Mouse (Mus musculus) frontal cortex, postnatal 10 days (tissue): ENCODE measurements around the gene Sptssb.

Experiments used
- DNase-seq, 2 experiments: peaks; one replicate each; pipeline ENCODE4 v3.0.0; 2022; ENCODE audit warnings: low spot score in 2 of 2, mixed read lengths in 1 of 2

The Sptssb gene

GRCm38 (mm10) chr3:69859858-69860588 lies at the start of gene Sptssb:
Sptssb (minus strand) TSS chr3:69859940.
- DNase-seq = peak in 1 of 2 experiments; percentile 34

DNA sequence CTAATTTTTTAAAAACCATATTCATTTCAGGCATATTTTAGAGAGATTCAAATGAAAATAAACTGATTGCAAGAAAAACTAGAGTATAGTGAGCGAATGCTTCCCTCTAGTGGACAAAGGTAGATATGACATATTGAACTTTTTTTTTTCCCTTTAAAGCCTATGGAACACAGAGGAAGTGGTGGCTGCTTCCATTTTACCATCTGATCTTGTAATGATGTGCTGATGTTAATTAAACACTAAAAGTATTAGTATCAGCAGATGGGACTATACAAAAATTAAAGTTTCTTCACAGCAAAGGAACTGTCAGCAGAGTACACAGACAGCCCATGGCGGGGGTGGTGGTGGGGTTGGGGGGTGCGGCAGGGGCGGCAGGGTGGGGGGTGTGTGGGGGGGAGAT lies 48.3 kb upstream of the Sptssb start:
- no peak for DNase-seq

DNA sequence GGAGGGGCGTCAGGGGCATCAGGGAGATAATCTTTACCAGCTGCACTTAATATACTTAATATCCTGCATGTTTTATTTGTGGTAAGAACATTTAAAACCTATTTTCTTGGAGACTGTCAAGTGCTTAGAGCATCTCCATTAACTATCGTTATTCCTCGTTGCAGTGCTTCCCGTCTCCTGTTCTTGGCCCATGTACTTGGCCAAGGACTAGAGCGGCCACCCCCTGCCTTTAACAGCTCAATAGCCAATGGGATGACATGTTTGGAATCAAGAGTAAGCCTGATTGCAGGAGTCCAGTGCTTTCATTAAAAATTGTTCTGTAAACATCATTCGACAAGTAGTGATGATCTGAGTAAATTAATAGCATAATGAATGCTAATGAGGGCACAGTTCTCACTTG lies 47.8 kb upstream of the Sptssb start:
- DNase-seq = no peak

DNA sequence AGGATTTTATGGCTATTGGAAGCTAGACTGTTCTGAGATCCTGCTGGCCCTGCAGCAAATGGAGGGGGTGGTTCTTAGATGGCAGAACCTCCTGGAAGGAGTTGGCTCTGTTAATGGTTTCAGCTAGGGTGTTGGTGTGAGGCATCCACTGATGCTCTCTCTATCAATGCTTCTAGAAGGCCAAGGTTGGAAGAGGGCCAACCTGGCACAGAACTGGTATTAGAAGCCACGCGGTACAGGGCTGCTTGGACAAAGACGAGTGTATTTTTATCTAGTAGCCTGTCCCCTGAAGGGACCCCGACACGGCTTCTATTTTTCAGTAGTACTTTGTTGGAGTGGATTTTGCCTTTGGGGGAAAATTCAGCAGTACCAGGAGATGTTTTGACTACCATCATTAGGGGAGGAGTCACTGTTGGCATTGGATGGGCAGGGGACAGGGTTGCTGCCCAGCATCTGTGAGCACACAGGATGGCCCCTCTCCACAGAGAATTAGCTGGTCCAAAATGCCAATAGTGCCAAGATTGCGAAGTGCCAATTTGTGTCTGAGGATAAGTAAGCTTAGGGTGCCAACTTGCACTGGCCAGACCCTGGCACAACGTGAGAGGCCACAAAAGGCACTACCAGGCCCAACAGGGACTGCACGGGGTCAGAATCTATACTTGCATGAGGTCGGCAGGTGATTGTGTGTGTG lies 43.2 kb upstream of the Sptssb start:
- no peak for DNase-seq

DNA sequence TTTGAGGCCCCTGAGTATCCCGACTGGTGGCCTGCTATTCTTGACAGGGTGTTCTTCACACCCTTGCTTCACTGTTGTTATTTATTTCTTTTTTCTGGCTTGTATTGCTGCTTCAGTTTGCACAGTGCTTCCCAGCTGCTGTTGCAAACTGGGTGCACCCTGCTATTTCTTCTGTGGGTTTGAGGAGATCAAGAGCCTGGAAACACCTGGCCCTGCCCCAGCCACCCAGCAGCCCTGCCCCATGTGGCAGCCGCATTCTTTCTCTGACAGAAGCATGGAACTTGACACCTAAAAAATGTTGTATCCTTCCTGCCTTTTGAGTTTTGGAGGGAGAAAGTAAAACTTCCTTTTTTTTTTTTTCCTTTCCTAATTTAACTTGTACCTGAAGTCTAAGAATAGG lies 42.6 kb upstream of the Sptssb start:
- DNase-seq = no peak

DNA sequence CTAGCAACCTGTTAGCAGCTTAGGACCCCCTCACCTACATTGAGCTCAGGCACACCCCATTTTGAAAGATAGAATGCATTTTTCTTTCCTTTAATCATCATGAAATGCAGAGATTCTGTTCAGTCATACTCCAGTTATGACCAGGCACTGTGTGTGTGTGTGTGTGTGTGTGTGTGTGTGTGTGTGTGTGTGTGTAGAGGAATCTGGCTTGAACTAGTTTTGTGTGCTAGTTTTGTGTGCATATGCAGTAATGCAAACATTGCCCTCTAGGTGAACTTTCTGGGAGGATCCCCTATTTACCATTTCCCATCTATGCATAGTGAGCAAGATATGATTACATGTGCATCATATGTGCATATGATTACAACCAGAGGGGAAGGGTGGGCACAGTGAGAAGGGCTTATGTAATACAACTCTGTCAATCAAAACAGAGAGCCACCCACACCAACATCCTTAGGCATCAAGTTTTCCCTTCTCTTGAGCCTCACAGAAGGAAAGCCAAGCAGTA lies 42.2 kb upstream of the Sptssb start:
- DNase-seq = no peak

GRCm38 (mm10) chr3:69900335-69900734 lies 40.6 kb upstream of the Sptssb start:
- DNase-seq = no peak

GRCm38 (mm10) chr3:69897917-69898594 lies 38.3 kb upstream of the Sptssb start:
- DNase-seq = no peak

DNA sequence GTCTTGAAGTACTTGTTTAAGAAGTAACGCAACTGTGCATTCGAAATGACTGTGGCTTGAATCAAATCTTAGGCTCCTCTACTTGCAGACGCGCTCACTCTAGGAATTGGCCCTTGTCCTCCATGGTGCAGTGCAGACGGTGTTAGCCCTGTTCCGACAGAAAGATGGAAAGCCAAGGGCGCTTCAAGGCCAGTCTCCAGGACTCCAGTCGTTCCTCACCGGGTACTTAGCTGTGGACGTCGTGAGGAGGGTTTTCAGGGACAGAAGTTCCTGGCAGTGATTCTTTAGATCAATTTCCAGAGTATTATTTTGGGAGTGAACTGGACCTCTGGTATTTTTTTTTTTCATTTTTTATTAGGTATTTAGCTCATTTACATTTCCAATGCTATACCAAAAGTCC lies 35.8 kb upstream of the Sptssb start:
- no peak for DNase-seq

GRCm38 (mm10) chr3:69892187-69893094 lies 32.7 kb upstream of the Sptssb start:
- DNase-seq = no peak

GRCm38 (mm10) chr3:69885866-69886265 lies 26.1 kb upstream of the Sptssb start:
- no peak for DNase-seq

- DNase-seq = no peak
Measured at GRCm38 (mm10) chr3:69883710-69884109, 24.0 kb upstream of the Sptssb start.

DNA sequence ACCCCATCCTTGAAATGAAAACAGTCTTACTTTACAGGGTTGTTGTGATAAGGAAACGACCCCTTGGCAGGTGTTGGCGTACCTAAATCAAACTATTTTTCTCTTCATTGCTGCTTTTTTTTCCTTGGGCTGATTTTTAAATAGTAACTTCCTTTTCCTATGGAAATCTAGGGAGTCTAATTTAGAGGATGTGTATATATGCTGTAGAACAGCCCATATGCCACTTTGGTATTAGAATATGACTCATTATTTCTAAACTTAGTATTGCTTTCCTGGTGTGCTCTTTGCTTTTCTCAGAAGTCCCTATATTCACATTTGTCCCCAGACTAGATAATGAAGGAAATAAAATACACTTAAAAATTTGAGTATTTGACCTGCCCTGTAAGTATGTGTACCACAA lies 17.8 kb upstream of the Sptssb start:
- DNase-seq = no peak

- DNase-seq = no peak
Measured at GRCm38 (mm10) chr3:69874721-69875120, 15.0 kb upstream of the Sptssb start.

DNA sequence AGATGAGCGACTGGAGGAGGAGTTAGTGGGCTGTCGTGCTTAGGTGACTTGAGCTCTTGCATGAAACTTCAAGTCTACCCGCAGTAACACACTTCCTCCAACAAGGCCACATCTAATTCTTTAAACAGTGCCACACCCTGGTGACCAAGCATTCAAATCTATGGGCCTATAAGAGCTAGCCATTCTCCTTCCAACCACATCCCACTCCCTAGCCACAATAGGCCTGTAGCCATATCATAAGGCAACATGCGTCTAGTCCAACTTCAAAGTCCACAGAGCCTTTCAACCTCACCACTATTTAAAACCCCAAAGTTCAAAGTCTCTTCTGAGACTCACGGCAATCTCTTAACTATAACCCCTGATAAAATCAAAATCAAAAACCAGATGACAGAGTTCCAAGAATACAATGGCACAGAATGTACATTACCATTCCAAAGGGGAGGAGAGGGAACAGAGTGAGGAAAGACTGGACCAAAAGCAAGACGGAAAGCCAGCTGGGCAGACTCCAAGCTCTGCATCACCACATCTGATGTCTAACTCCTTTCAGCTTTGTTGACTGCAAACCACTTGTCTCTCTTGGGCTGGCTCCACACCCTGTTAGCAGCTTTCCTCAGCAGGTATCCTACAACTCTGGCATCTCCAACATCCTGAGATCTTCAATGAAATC lies 13.1 kb upstream of the Sptssb start:
- no peak for DNase-seq

- DNase-seq = no peak
Measured at GRCm38 (mm10) chr3:69871174-69871573, 11.4 kb upstream of the Sptssb start.

DNA sequence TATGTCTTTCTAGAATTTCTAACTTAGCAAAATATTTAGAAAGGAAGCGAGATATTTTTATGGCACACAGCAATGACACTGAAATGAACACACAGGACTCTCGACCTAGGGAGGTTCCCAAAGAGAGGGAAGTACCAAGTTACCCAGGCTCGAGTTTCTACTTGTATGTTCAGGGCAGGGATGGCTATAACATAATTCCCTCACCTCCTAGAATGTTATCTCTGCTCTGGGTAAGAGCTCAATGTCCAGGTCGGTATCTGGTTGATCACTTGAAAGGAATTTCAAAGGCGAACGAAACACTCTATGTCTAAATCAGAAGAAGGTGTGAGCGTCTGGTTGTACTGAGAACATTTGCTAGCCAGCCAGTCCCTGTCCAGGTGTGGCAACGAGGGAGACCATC lies 10.0 kb upstream of the Sptssb start:
- DNase-seq = no peak

GRCm38 (mm10) chr3:69861789-69862395 lies 2.2 kb upstream of the Sptssb start:
- no peak for DNase-seq

- peak; percentile 56 to 57 for DNase-seq
Measured at GRCm38 (mm10) chr3:69860589-69861521, 1.1 kb upstream of the Sptssb start.
